Mouse (Mus musculus): Measurements from ENCODE around the gene Pepd.

DNA sequence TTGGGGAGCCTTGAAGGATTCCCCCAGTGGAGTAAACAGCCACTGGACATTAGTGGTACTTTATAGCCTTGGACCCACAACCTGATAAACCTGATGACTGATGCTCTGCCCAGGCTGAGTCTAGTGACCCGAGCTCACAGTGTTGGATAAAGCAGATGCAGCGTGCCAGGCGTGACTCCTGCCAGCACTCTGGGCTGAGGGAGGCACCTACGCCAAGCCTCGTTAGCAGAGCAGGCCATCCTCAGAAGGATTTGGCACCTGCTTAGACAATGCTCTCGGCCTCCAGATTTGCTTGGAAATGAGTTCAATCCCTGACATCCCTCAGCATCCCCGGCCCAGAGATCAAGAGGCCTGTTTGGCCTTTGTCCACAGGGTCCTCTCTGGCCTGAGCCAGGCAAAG, 94.5 kb downstream of the Pepd start:
- TF ChIP-seq REST (IDR thresholded peaks at IDR 0.05; ENCODE audit: insufficient read depth, insufficient read length) (no peak), POLR2A (IDR thresholded peaks at IDR 0.05; ENCODE audit: insufficient read length, low read depth) (no peak), MYOD1 (IDR thresholded peaks at IDR 0.05; ENCODE audit: control insufficient read depth in 1 of 3, insufficient read length in 2 of 3, low read depth in 2 of 3) (no peak), USF1 (IDR thresholded peaks at IDR 0.05; ENCODE audit: low read depth) (no peak)

All from myocyte (in vitro differentiated cells).